Mouse (Mus musculus): ENCODE measurements around the gene Bpifb1. TPM values are rescaled to one million over a fixed set of nuclear protein-coding genes. Genes with fewer than 3 reads are reported as not detected.

Bpifb1 gene
- polyA plus RNA-seq, 1 experiment from 2014 or later, result 1.0 TPM

DNA sequence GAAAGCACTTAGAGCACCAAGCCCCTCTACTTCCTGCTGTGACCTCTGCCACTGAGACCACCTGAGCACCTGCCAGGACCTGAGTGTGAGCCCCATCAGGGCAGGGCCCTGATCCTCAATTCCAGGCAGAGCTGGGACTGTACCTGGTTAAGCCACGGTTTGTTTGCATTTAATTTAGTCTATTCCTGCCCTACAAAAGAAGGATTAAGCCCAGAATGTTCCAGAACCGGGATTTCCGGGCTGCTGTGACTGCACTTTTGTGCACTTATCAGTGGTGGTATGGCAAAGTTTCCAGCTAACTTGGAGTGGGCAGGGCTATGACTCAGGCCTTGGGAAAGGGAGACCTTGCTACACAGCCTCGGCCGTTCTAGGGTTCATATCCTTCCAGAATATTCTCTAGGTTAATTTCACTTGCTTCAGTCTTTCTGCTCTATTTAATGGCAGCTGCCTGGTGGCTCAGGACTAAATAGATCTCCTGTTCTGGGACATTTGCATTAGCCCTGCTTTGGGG, 3.4 kb downstream of the Bpifb1 start:
- H3K36me3 ChIP-seq (ENCODE audit: control insufficient read depth, insufficient read depth, low read length), result no peaks in the 10 kb centered on the region
- 58% methylated on average over 5 of the region's 5 CpGs for WGBS
- no peak overlapping the region for H3K27ac ChIP-seq (ENCODE audit: low read length)
- no peak for ATAC-seq
- no peak overlapping the region for H3K4me2 ChIP-seq (ENCODE audit: low read length)
- H3K4me3 ChIP-seq (ENCODE audit: low read depth, low read length), result no peak overlapping the region
- no peak overlapping the region for H3K9ac ChIP-seq (ENCODE audit: low read depth, low read length)
- H3K4me1 ChIP-seq (ENCODE audit: control insufficient read depth, insufficient read depth, low read length), result no peaks in the 10 kb centered on the region
- no peaks in the 10 kb centered on the region for H3K9me3 ChIP-seq (replicated peaks; ENCODE audit: control insufficient read depth, low read length, poor library complexity, severe bottlenecking)
- no peaks in the 10 kb centered on the region for H3K27me3 ChIP-seq (ENCODE audit: control insufficient read depth, insufficient read depth, low read depth, low read length)

DNA sequence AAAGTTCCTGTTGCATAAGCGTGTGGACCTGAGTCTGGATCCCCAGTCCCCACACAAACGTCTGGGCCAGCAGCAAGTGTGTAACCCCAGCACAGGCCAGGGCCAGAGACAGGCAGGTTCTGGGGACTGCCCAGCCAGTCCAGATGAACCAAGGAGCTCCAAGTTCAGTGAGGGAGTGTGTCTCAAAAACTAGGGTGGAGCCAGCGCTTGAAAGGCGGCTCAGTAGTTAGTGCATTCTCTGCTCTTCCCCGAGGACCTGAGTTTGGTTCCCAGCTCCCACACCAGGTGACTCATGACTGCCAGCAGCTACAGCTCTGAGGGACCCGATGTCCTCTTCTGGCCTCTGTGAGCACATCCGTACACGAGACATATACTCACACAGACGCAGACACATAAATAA, 6.4 kb downstream of the Bpifb1 start:
- Histone ChIP-seq H3K4me3 (ENCODE audit: low read depth, low read length) (no peak overlapping the region), H3K27ac (ENCODE audit: low read length) (no peak overlapping the region), H3K27me3 (ENCODE audit: control insufficient read depth, insufficient read depth, low read depth, low read length) (no peaks in the 10 kb centered on the region), H3K9ac (ENCODE audit: low read depth, low read length) (no peak overlapping the region), H3K9me3 (replicated peaks; ENCODE audit: control insufficient read depth, low read length, poor library complexity, severe bottlenecking) (no peaks in the 10 kb centered on the region), H3K4me1 (ENCODE audit: control insufficient read depth, insufficient read depth, low read length) (no peaks in the 10 kb centered on the region), H3K4me2 (ENCODE audit: low read length) (no peak overlapping the region), H3K36me3 (ENCODE audit: control insufficient read depth, insufficient read depth, low read length) (no peaks in the 10 kb centered on the region)
- no peak for ATAC-seq
- WGBS, result 89% methylated on average over 9 of the region's 9 CpGs

DNA sequence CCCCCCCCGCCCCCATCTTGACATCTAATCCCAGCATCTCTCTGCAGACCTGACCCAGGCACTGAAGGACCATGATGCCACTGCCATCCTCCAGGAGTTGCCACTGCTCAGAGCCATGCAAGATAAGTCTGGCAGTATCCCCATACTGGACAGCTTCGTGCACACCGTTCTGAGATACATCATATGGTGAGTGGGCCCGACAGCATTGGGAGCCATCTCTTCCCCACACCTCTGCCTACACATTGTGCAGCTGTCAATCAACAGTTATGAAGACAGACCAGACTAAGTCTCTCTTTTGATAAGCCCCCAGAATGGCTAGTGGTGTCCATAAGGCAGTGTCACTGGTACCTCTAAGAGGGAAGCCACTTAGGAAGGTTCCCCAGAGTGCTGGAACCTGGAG, 14.0 kb downstream of the Bpifb1 start:
- Histone ChIP-seq H3K36me3 (ENCODE audit: control insufficient read depth, insufficient read depth, low read length) (no peaks in the 10 kb centered on the region), H3K4me3 (ENCODE audit: low read depth, low read length) (no peak overlapping the region)
- no peak for ATAC-seq

DNA sequence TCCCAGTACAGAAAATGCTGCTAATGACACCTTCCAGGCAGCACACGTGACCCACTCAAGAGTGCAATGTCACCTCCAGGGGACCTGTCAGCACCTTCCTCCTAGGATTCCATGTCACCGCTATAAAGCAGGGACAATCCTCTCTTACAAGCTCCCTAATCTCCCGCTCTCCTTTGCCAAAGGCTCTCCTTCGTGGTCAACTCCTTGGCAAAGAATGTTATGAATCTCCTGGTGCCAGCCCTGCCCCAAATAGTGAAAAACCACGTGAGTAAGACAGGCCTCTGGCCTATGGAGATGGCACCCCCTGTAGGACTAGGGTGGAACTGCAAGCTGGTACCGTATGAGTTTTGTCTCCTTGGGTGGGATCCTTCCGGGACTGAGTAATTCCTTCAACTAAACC, 16.3 kb downstream of the Bpifb1 start:
- ATAC-seq, result no peak
- Histone ChIP-seq H3K9ac (ENCODE audit: low read depth, low read length) (no peak overlapping the region), H3K36me3 (ENCODE audit: control insufficient read depth, insufficient read depth, low read length) (no peaks in the 10 kb centered on the region), H3K27me3 (ENCODE audit: control insufficient read depth, insufficient read depth, low read depth, low read length) (no peaks in the 10 kb centered on the region), H3K4me2 (ENCODE audit: low read length) (no peak overlapping the region), H3K4me3 (ENCODE audit: low read depth, low read length) (no peak overlapping the region), H3K27ac (ENCODE audit: low read length) (no peak overlapping the region), H3K4me1 (ENCODE audit: control insufficient read depth, insufficient read depth, low read length) (peaks cover 9% of the 10 kb centered on the region; the same call in 1 of the 2 replicates), H3K9me3 (replicated peaks; ENCODE audit: control insufficient read depth, low read length, poor library complexity, severe bottlenecking) (no peaks in the 10 kb centered on the region)
- 63% methylated on average over 7 of the region's 7 CpGs for WGBS

More for the DNA sequence above, 14.0 kb downstream of the Bpifb1 start:
- no peaks in the 10 kb centered on the region for H3K9me3 ChIP-seq (replicated peaks; ENCODE audit: control insufficient read depth, low read length, poor library complexity, severe bottlenecking)
- H3K27me3 ChIP-seq (ENCODE audit: control insufficient read depth, insufficient read depth, low read depth, low read length), result no peaks in the 10 kb centered on the region
- no peaks in the 10 kb centered on the region for H3K4me1 ChIP-seq (ENCODE audit: control insufficient read depth, insufficient read depth, low read length)
- H3K4me2 ChIP-seq (ENCODE audit: low read length), result no peak overlapping the region
- WGBS, result 90% methylated on average over 4 of the region's 4 CpGs
- no peak overlapping the region for H3K9ac ChIP-seq (ENCODE audit: low read depth, low read length)
- H3K27ac ChIP-seq (ENCODE audit: low read length), result no peak overlapping the region

GRCm38 (mm10) chr2:154209112-154209511, 18.5 kb downstream of the Bpifb1 start:
- no peak for ATAC-seq
- H3K9ac ChIP-seq (ENCODE audit: low read depth, low read length), result 0 out of 2 replicates have a peak overlapping the region, but pooled peaks have one; percentile 25
- H3K4me1 ChIP-seq (ENCODE audit: control insufficient read depth, insufficient read depth, low read length), result peaks cover 9% of the 10 kb centered on the region; the same call in 1 of the 2 replicates
- H3K4me3 ChIP-seq (ENCODE audit: low read depth, low read length), result no peak overlapping the region
- H3K36me3 ChIP-seq (ENCODE audit: control insufficient read depth, insufficient read depth, low read length), result no peaks in the 10 kb centered on the region
- no peak overlapping the region for H3K27ac ChIP-seq (ENCODE audit: low read length)
- no peaks in the 10 kb centered on the region for H3K9me3 ChIP-seq (replicated peaks; ENCODE audit: control insufficient read depth, low read length, poor library complexity, severe bottlenecking)
- H3K27me3 ChIP-seq (ENCODE audit: control insufficient read depth, insufficient read depth, low read depth, low read length), result no peaks in the 10 kb centered on the region
- WGBS, result 6% methylated on average over 3 of the region's 3 CpGs
- H3K4me2 ChIP-seq (ENCODE audit: low read length), result no peak overlapping the region

GRCm38 (mm10) chr2:154211121-154211520, 20.5 kb downstream of the Bpifb1 start:
- Histone ChIP-seq H3K27ac (ENCODE audit: low read length) (peak overlapping the region; percentile 15; the same call in 1 of the 2 replicates), H3K4me3 (ENCODE audit: low read depth, low read length) (no peak overlapping the region), H3K4me1 (ENCODE audit: control insufficient read depth, insufficient read depth, low read length) (peaks cover 9% of the 10 kb centered on the region; the same call in 1 of the 2 replicates), H3K36me3 (ENCODE audit: control insufficient read depth, insufficient read depth, low read length) (no peaks in the 10 kb centered on the region), H3K9me3 (replicated peaks; ENCODE audit: control insufficient read depth, low read length, poor library complexity, severe bottlenecking) (no peaks in the 10 kb centered on the region), H3K27me3 (ENCODE audit: control insufficient read depth, insufficient read depth, low read depth, low read length) (no peaks in the 10 kb centered on the region), H3K4me2 (ENCODE audit: low read length) (no peak overlapping the region), H3K9ac (ENCODE audit: low read depth, low read length) (no peak overlapping the region)
- ATAC-seq, result peak; percentile 89
- WGBS, result 15% methylated on average over 1 of the region's 1 CpGs

GRCm38 (mm10) chr2:154211881-154212280, 21.3 kb downstream of the Bpifb1 start:
- WGBS, result 90% methylated on average over 4 of the region's 4 CpGs
- ATAC-seq, result no peak

DNA sequence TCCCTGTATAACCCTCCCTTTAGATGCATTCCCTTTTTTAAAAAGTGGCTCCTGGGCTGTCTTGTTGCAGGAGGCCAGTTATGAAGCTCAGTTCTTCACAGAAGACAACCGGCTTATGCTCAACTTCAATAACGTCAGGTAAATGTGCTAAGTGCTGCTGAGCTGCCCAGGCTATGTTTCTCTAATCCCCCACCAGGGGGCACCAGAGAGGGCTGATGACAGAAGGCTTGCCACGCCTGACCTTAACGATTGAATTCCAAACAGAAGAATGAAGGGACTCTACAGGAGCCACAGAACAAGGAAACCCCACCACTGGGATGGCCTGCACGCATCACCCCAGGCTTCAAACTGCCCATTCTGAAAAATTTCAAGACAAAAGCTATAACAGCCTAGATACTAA, 24.6 kb downstream of the Bpifb1 start:
- no peak for ATAC-seq
- Histone ChIP-seq H3K4me1 (ENCODE audit: control insufficient read depth, insufficient read depth, low read length) (peaks cover 9% of the 10 kb centered on the region; the same call in 1 of the 2 replicates), H3K27me3 (ENCODE audit: control insufficient read depth, insufficient read depth, low read depth, low read length) (no peaks in the 10 kb centered on the region)

More at GRCm38 (mm10) chr2:154211881-154212280, 21.3 kb downstream of the Bpifb1 start:
- Histone ChIP-seq H3K4me1 (ENCODE audit: control insufficient read depth, insufficient read depth, low read length) (peaks cover 9% of the 10 kb centered on the region; the same call in 1 of the 2 replicates), H3K4me3 (ENCODE audit: low read depth, low read length) (no peak overlapping the region), H3K9me3 (replicated peaks; ENCODE audit: control insufficient read depth, low read length, poor library complexity, severe bottlenecking) (no peaks in the 10 kb centered on the region), H3K9ac (ENCODE audit: low read depth, low read length) (no peak overlapping the region), H3K27ac (ENCODE audit: low read length) (no peak overlapping the region), H3K36me3 (ENCODE audit: control insufficient read depth, insufficient read depth, low read length) (no peaks in the 10 kb centered on the region), H3K27me3 (ENCODE audit: control insufficient read depth, insufficient read depth, low read depth, low read length) (no peaks in the 10 kb centered on the region), H3K4me2 (ENCODE audit: low read length) (no peak overlapping the region)

GRCm38 (mm10) chr2:154219950-154220349, 29.3 kb downstream of the Bpifb1 start:
- H3K27ac ChIP-seq (ENCODE audit: low read length), result no peak overlapping the region
- H3K36me3 ChIP-seq (ENCODE audit: control insufficient read depth, insufficient read depth, low read length), result no peaks in the 10 kb centered on the region
- H3K9ac ChIP-seq (ENCODE audit: low read depth, low read length), result no peak overlapping the region
- H3K4me1 ChIP-seq (ENCODE audit: control insufficient read depth, insufficient read depth, low read length), result peaks cover 10% of the 10 kb centered on the region
- H3K27me3 ChIP-seq (ENCODE audit: control insufficient read depth, insufficient read depth, low read depth, low read length), result no peaks in the 10 kb centered on the region
- H3K4me3 ChIP-seq (ENCODE audit: low read depth, low read length), result no peak overlapping the region
- H3K4me2 ChIP-seq (ENCODE audit: low read length), result no peak overlapping the region
- no peak for ATAC-seq
- 82% methylated on average over 5 of the region's 5 CpGs for WGBS
- no peaks in the 10 kb centered on the region for H3K9me3 ChIP-seq (replicated peaks; ENCODE audit: control insufficient read depth, low read length, poor library complexity, severe bottlenecking)

More for the DNA sequence above, 24.6 kb downstream of the Bpifb1 start:
- Histone ChIP-seq H3K4me3 (ENCODE audit: low read depth, low read length) (no peak overlapping the region), H3K9me3 (replicated peaks; ENCODE audit: control insufficient read depth, low read length, poor library complexity, severe bottlenecking) (no peaks in the 10 kb centered on the region), H3K36me3 (ENCODE audit: control insufficient read depth, insufficient read depth, low read length) (no peaks in the 10 kb centered on the region), H3K9ac (ENCODE audit: low read depth, low read length) (no peak overlapping the region), H3K27ac (ENCODE audit: low read length) (no peak overlapping the region), H3K4me2 (ENCODE audit: low read length) (no peak overlapping the region)
- WGBS, result 16% methylated on average over 5 of the region's 5 CpGs

Measured in midbrain, embryonic 16.5 days (tissue).